Mouse (Mus musculus): ENCODE results near the gene Gm21987. TPM values are rescaled to one million over a fixed set of nuclear protein-coding genes. Genes with fewer than 3 reads are reported as not detected.

Gene Gm21987
- total and polyA plus RNA-seq, 3 experiments: 0.42 TPM; not detected in 2

DNA sequence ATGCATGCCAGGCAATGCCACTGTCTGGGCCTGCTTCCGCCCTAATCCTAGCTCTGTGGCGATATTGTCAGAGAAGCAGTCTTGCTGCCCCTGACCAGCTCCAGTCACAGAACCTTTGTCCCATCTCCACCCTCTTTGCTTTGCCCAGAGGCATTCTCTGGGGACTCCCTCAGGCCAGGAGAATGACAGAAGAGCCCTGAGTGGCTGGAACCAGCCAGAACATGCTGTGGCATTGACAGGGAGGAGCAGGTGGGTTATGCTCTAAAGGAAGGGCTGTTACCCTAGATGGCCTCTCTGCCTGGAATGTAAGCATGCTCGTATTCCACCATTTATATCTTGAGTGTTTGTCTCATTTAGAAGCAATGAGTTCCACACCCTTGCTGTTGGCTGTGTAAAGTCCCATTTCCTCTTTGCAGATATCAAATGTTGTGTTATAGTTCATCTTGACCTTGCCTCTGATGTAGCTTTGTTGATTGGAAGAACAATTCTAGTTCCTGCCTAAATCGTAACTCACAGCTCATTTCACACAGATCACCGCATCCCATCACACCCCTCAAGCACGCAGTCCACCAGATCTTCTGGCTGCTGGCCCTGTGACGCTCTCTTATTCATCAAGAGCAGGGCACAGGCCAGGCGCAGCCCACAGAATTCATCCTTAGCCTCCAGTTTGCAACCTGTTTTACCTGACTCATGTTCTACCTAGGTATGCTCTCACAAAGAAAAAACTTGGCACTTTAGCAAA is 24.0 kb downstream of the Gm21987 start:
- Histone ChIP-seq H3K79me2 (replicated peaks; ENCODE audit: control insufficient read depth, extremely low read depth, insufficient read depth, poor library complexity, severe bottlenecking) (no peaks in the 10 kb centered on the region), H3K4me1 (ENCODE audit: control insufficient read depth in 1 of 2, insufficient read depth in 2 of 2) (peaks cover 62 to 63% of the 10 kb centered on the region in 2 experiments), H3K9me3 (replicated peaks; ENCODE audit: low read length) (no peaks in the 10 kb centered on the region), H3K36me3 (replicated peaks in 1 of 2; ENCODE audit: control insufficient read depth in 1 of 2, insufficient read depth in 1 of 2, low read length in 1 of 2) (peaks cover 0 to 2% of the 10 kb centered on the region in 2 experiments), H3K27ac (ENCODE audit: insufficient read depth, low read depth) (no peak overlapping the region), H3K4me2 (ENCODE audit: insufficient read depth, low read depth, poor library complexity, severe bottlenecking) (no peak overlapping the region), H3K4me3 (replicated peaks in 1 of 3; ENCODE audit: low read depth in 2 of 3, low read length in 2 of 3, poor library complexity in 1 of 3) (no peak overlapping the region), H3K27me3 (replicated peaks) (no peaks in the 10 kb centered on the region), H3K9ac (ENCODE audit: insufficient read depth, low read depth) (no peak overlapping the region)
- DNase-seq (ENCODE audit: extremely low read depth): no peak
- in situ Hi-C loops (cut with MboI; ENCODE audit: low pct_ligation_motif_present, low pct_unique_long_range_greater_than_20kb, low sequenced_read_pairs) (no loop called here), dilution Hi-C loops (cut with MboI; ENCODE audit: extremely low pct_ligation_motif_present, extremely low pct_unique_long_range_greater_than_20kb, low sequenced_read_pairs) (no loop called here)
- TF ChIP-seq CHD2 (IDR thresholded peaks at IDR 0.05; ENCODE audit: low read length): no peak
- no peak for TF ChIP-seq ZNF384 (IDR thresholded peaks at IDR 0.05; ENCODE audit: low read depth, low read length)
- TF ChIP-seq TCF12 (IDR thresholded peaks at IDR 0.05; ENCODE audit: low read depth, low read length): no peak
- no peak for TF ChIP-seq GABPA (IDR thresholded peaks at IDR 0.05; ENCODE audit: insufficient replicate concordance, low read depth, low read length)
- no peak for TF ChIP-seq MYC (IDR thresholded peaks at IDR 0.05; ENCODE audit: low read depth, low read length)
- no peak for TF ChIP-seq JUN (IDR thresholded peaks at IDR 0.05; ENCODE audit: insufficient read depth, low read depth, low read length)
- TF ChIP-seq MEF2A (IDR thresholded peaks at IDR 0.05; ENCODE audit: borderline replicate concordance, low read depth, low read length): no peak
- no peak for TF ChIP-seq POLR2AphosphoS2 (IDR thresholded peaks at IDR 0.05; ENCODE audit: low read depth, low read length)
- no peak for TF ChIP-seq ELF1 (IDR thresholded peaks at IDR 0.05; ENCODE audit: low read depth, low read length)
- TF ChIP-seq SMC3 (IDR thresholded peaks at IDR 0.05; ENCODE audit: low read depth, low read length): no peak
- no peak for TF ChIP-seq PAX5 (IDR thresholded peaks at IDR 0.05; ENCODE audit: low read length)
- no peak for TF ChIP-seq CTCF (conservative IDR thresholded peaks at IDR 0.05 in 1 of 2, IDR thresholded peaks at IDR 0.05 in 1 of 2; ENCODE audit: low read depth in 2 of 2, low read length in 2 of 2)
- no peak for TF ChIP-seq EP300 (IDR thresholded peaks at IDR 0.05; ENCODE audit: low read length)
- TF ChIP-seq RCOR1 (conservative IDR thresholded peaks at IDR 0.05; ENCODE audit: low read depth, low read length): no peak
- TF ChIP-seq IRF4 (IDR thresholded peaks at IDR 0.05; ENCODE audit: low read depth, low read length): no peak
- TF ChIP-seq MAX (IDR thresholded peaks at IDR 0.05; ENCODE audit: low read length): no peak

- peak overlapping the region; percentile 18 for H3K4me2 ChIP-seq (ENCODE audit: insufficient read depth, low read depth, poor library complexity, severe bottlenecking)
- H3K4me3 ChIP-seq (replicated peaks in 1 of 3; ENCODE audit: low read depth in 2 of 3, low read length in 2 of 3, poor library complexity in 1 of 3): no peak overlapping the region
- H3K27me3 ChIP-seq (replicated peaks): no peaks in the 10 kb centered on the region
- peak overlapping the region; percentile 60 for H3K27ac ChIP-seq (ENCODE audit: insufficient read depth, low read depth)
- H3K4me1 ChIP-seq (ENCODE audit: control insufficient read depth in 1 of 2, insufficient read depth in 2 of 2): peaks cover 63 to 66% of the 10 kb centered on the region in 2 experiments
- H3K9ac ChIP-seq (ENCODE audit: insufficient read depth, low read depth): peak overlapping the region; percentile 15
- no peaks in the 10 kb centered on the region for H3K79me2 ChIP-seq (replicated peaks; ENCODE audit: control insufficient read depth, extremely low read depth, insufficient read depth, poor library complexity, severe bottlenecking)
- dilution Hi-C loops (cut with MboI; ENCODE audit: extremely low pct_ligation_motif_present, extremely low pct_unique_long_range_greater_than_20kb, low sequenced_read_pairs): no loop called here
- no peak for DNase-seq (ENCODE audit: extremely low read depth)
- peaks cover 0 to 2% of the 10 kb centered on the region in 2 experiments for H3K36me3 ChIP-seq (replicated peaks in 1 of 2; ENCODE audit: control insufficient read depth in 1 of 2, insufficient read depth in 1 of 2, low read length in 1 of 2)
- in situ Hi-C loops (cut with MboI; ENCODE audit: low pct_ligation_motif_present, low pct_unique_long_range_greater_than_20kb, low sequenced_read_pairs): no loop called here
- no peaks in the 10 kb centered on the region for H3K9me3 ChIP-seq (replicated peaks; ENCODE audit: low read length)
- TF ChIP-seq SIN3A (IDR thresholded peaks at IDR 0.05; ENCODE audit: low read length): peak; percentile 72
- TF ChIP-seq ETS1 (conservative IDR thresholded peaks at IDR 0.05; ENCODE audit: low read depth, low read length): peak; percentile 89
- TF ChIP-seq MYC (IDR thresholded peaks at IDR 0.05; ENCODE audit: low read depth, low read length): peak; percentile 78; the same call in 1 of the 2 replicates
- TF ChIP-seq RCOR1 (conservative IDR thresholded peaks at IDR 0.05; ENCODE audit: low read depth, low read length): peak; percentile 48; the same call in 1 of the 2 replicates
- TF ChIP-seq CHD2 (IDR thresholded peaks at IDR 0.05; ENCODE audit: low read length): peak; percentile 85
- no peak for TF ChIP-seq RAD21 (IDR thresholded peaks at IDR 0.05; ENCODE audit: low read depth, low read length)
- peak; percentile 68 for TF ChIP-seq JUN (IDR thresholded peaks at IDR 0.05; ENCODE audit: insufficient read depth, low read depth, low read length)
- TF ChIP-seq POLR2A (IDR thresholded peaks at IDR 0.05; ENCODE audit: low read depth, low read length): peak; percentile 45; the same call in 1 of the 2 replicates
- TF ChIP-seq MEF2A (IDR thresholded peaks at IDR 0.05; ENCODE audit: borderline replicate concordance, low read depth, low read length): peak; percentile 75
- no peak for TF ChIP-seq CHD1 (IDR thresholded peaks at IDR 0.05; ENCODE audit: low read depth, low read length)
- peak; percentile 91 for TF ChIP-seq TCF12 (IDR thresholded peaks at IDR 0.05; ENCODE audit: low read depth, low read length)
- TF ChIP-seq NRF1 (IDR thresholded peaks at IDR 0.05; ENCODE audit: low read depth, low read length): no peak
- no peak; the same call in 1 of the 2 replicates for TF ChIP-seq SMC3 (IDR thresholded peaks at IDR 0.05; ENCODE audit: low read depth, low read length)
- peak; percentile 92 for TF ChIP-seq IRF4 (IDR thresholded peaks at IDR 0.05; ENCODE audit: low read depth, low read length)
- peak; percentile 85 for TF ChIP-seq EP300 (IDR thresholded peaks at IDR 0.05; ENCODE audit: low read length)
- TF ChIP-seq JUND (conservative IDR thresholded peaks at IDR 0.05; ENCODE audit: low read depth, low read length): peak; percentile 62; the same call in 1 of the 2 replicates
- TF ChIP-seq KAT2A (IDR thresholded peaks at IDR 0.05; ENCODE audit: insufficient replicate concordance, low read length): 0 out of 2 replicates have a peak, but pooled peaks have one; percentile 22
- TF ChIP-seq BHLHE40 (IDR thresholded peaks at IDR 0.05; ENCODE audit: low read depth, low read length): peak; percentile 71
- TF ChIP-seq UBTF (IDR thresholded peaks at IDR 0.05; ENCODE audit: low read depth, low read length): no peak
- TF ChIP-seq MAX (IDR thresholded peaks at IDR 0.05; ENCODE audit: low read length): peak; percentile 44; the same call in 1 of the 2 replicates
- no peak for TF ChIP-seq MXI1 (IDR thresholded peaks at IDR 0.05; ENCODE audit: low read depth, low read length)
- no peak for TF ChIP-seq POLR2AphosphoS2 (IDR thresholded peaks at IDR 0.05; ENCODE audit: low read depth, low read length)
- TF ChIP-seq USF2 (conservative IDR thresholded peaks at IDR 0.05; ENCODE audit: low read depth, low read length): no peak
Measured at GRCm38 (mm10) chr16:38371705-38372296, 25.0 kb downstream of the Gm21987 start.

Measured in CH12.LX (cell line).